Mouse (Mus musculus) c-Kit-positive CD71-negative TER-119-negative erythroid progenitor cells, embryonic 14.5 days (primary cell): ENCODE data around the gene Apoa1.

Experiments used
- DNase-seq: peaks from one replicate; pipeline ENCODE4 v3.0.0-alpha.2; 2013; ENCODE audit warnings: low read depth

The Apoa1 gene

DNA sequence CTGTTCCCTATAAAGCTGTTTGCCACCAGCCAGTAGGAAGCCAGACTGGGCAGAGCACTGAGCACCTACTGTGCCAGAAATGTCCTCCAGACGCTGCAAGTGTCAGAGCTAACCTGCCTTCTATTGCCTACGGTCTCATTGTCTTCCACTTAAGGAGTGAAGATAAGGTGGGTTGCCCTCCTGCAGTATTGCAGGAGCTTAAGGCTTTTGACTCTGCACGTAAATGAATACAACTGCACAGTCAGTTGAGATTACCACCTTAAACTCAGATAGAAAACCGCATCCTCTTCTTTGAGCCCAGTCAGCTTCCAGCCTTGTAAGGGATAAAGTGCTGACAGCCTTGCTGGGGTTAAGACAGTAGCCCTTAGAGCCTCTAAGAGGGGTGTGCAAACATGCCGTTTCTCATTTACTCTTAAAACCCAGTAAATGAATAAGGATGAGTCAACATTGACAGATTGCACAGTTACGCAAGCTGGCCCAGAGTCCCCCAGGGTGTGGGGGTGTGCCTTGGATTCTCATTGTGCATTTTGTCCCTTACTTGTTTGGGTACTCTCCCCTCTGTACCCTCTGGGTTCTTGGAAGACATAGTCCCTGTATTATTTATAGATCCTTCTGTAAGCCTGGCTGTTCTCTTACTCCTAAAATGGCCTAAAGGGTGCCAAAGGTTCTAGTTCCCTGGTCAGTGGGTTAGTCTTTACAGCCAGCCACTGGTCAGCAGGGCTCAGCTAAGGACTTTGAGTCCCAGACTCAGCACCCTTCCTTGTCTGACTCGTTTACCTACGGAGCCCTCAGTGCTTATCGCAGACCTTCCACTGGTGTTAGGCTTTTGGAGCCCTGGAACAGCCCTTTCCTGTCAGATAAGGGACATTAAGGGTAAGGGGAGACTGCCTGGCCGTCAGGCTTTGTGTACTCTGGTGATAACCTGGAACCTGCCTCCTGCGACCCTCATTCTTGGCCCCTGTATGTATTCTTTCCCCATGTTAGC, 12.8 kb upstream of the Apoa1 start:
- DNase-seq: no peak

DNA sequence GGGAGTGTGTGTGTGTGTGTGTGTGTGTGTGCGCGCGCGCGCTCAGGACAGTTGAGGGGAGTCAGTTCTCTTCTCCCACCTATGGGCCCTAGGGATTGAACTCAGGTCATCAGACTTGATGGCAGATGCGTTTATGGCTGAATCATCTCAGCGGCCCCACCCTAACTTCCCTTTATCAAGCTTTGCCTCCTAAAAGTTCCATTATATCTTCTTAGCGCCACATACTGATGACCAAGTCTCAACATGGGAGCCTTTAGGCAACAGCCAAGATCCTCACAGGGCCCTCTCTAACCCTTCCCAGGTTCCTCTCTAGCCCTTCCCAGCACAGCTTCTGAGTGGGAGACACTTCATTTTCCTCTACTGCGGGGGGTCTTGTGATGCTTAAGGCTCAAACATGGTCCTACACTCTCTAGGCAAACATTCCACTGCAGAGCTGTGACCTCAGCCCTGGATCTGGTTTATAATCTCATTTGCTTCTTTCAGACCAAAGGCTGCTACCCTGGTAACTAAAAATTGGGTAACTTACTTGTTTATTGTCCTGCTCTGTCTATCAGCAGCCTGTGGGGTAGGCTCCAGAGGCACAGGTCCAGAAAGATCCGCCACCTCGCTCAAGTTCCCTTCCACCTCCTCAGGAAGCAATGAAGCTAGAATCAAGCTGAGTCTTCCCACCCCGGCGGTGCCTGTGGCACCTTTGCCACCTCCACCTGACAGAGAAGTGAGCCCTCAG, 11.5 kb upstream of the Apoa1 start:
- DNase-seq: no peak

DNA sequence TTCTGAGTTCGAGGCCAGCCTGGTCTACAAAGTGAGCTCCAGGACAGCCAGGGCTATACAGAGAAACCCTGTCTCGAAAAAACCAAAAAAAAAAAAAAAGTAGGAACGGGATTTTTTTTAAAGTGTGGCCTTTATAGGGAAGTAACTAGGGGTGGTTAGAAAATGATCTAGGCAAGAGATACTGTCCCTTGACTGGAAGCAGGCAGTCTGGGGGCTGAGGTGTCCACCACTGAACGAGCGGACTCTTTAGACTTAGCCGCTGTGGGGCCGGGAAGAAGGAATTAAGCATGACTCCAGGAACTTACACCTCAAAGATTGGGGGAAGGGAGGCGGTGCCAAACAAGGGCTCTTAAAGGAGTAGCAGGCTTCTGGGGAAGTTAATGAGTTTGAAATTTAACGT, 10.2 kb upstream of the Apoa1 start:
- DNase-seq: no peak

DNA sequence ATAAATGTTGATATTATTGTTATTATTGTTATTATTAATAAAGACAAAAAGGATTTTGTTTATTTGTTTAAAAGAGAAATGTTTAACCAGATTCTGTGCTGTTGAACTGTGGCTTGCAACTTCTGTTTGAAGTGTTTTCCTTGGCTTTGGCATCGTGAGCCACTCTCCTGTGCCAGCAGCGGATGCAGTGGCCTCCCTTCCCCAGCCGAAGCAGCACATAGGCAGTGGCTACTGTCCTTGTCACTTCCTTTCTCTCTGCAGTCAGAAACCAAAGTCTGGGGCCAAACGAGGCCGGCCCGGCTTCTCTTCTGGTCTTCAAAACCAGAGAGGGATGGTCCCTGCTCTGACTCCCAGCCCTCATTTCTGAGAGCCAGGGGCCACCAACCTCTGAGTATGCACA, 5.3 kb upstream of the Apoa1 start:
- no peak for DNase-seq

DNA sequence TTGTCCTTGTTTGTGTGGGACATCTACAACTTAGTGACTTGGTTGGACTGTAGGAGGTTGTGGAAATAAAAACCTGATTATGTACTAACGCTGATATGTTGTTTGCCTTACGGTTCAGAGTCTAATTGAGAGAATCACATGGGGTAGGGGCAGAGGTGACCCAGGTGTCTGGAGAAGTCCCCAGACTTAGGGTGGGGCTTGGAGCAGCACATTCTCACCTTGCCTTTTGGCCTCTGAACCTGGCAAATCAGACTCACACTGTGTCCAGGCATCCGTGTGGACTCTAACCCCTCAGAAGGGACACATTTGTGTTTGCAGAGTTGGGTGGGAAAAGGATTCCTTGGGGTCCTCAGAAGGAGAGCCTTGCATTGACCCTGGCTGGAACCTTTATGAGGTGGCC, 4.3 kb upstream of the Apoa1 start:
- DNase-seq: no peak

DNA sequence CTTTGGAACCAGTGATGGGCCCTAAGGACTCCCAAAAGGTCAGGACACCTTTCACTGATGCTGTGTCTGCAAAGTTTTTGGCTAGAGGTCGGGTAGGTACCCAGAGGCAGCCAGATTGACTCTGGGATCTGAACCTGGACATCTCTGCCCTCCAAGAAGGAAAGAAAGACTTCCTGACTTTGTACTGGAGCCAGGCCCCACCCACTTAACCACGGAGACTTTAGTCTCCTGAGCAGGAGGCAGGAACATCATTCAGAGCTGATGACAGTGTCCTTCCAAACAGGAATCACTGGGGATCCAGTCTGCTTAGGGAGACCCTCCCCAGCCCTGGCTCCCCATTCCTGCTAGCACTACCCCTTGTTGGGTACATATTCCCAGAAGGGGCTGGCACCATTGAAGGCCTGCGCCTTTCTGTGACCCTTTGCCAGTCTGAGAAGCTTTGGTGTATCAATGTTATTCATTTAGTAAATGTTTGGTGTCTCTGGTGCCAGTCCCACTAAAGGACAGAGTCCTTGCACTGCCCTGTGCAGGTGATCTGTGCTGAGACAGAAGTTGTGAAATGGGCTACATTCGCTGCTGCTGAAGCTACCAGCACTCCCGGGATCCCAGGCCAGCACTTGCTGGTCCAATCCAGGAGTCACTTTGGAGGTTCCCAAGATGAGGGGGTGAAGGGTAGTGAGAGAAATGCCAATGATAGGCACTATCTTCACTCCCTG, 3.3 kb upstream of the Apoa1 start:
- no peak for DNase-seq

DNA sequence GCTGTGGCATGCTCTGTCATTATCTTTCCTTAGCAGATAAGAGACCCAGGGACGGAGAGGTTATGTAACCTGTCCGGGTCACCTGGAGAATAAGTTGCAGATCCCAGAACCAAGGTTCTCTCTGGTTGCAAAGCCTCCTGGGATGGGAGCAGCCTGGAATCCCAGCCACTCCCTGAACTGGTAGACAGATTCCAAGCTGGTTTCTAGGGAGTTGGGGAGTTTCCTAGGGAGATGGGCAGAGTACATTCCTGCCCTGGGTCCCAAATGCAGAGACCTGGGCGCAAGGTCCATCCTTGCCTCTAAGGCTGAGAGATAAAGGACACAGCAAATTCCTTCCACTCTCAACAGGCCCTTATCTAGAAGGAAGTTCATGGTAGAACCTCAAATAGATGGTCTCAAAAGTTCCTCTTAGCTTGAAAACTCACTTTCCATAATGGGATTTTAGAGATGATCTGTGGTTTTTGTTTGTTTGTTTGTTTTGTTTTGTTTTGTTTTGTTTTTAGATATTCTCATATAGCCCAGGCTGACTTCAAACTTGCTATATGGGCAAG, 1.2 kb upstream of the Apoa1 start:
- DNase-seq: no peak

DNA sequence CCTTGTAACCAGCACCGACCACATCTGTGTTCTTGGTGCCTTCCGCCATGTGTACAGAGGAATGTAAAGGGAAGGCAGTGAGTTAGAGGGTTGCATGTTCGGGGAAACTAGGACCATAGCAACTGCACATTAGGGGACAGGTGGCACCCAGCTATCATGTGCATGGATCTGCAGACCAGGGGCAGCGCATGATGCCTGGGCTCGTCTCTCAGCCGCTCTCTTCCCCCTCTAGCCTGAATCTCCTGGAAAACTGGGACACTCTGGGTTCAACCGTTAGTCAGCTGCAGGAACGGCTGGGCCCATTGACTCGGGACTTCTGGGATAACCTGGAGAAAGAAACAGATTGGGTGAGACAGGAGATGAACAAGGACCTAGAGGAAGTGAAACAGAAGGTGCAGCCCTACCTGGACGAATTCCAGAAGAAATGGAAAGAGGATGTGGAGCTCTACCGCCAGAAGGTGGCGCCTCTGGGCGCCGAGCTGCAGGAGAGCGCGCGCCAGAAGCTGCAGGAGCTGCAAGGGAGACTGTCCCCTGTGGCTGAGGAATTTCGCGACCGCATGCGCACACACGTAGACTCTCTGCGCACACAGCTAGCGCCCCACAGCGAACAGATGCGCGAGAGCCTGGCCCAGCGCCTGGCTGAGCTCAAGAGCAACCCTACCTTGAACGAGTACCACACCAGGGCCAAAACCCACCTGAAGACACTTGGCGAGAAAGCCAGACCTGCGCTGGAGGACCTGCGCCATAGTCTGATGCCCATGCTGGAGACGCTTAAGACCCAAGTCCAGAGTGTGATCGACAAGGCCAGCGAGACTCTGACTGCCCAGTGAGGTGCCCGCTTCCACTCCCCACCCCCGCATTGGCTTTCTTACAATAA, 1.4 kb downstream of the Apoa1 start:
- DNase-seq: peak; percentile 65

DNA sequence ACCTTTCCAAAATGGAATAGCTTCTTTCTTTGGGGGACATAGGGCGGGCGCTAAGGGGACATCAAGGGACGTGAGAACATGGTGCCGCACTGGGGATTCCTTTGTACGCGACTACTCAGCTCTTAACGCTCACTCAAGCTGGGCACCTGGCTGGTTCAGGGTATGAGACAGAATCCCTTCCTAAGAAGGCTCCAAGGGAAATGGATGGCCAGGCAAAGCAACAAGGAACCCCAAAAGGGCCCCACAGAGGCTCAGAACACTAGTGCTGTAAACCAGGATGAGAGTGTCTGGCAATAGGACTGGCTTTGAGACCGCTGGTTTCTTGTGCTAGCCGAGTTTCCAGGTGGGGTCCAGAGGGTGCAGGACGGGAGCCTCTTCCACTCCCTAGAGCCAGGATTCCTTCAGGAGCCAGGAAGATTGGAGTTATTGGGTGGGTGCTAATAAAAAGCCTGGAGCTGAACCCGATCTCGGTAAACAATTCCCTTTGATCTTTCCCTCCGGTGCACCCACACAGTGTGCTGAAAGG, 2.1 kb downstream of the Apoa1 start:
- no peak for DNase-seq

DNA sequence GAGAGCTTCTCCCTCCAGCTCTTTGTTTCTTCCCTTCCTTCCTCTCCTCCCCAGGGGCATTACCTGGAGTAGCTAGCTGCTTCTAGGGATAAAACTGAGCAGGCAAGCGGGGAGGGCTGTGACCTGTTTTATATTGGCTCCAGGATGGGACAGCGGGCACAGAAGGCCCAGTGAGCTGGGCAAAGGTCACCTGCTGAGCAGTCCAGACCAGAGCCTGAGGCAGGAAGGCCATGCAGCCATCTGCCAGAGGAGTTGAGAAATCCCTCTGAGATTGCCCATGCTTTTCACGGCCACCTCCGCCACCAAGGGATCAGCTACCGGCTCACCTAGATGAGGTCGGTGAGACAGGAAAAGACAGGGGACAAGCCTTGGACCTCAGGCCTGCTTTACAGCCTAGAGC, 6.8 kb downstream of the Apoa1 start:
- DNase-seq: no peak

DNA sequence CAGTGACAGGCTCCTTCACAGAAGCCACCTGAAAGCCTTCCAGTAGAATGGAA, 7.0 kb downstream of the Apoa1 start, which contains the start of gene Apoc3:
TSS of gene Apoc3 (minus strand) at position 41 of the 53 bp plus-strand sequence.
- DNase-seq: no peak

DNA sequence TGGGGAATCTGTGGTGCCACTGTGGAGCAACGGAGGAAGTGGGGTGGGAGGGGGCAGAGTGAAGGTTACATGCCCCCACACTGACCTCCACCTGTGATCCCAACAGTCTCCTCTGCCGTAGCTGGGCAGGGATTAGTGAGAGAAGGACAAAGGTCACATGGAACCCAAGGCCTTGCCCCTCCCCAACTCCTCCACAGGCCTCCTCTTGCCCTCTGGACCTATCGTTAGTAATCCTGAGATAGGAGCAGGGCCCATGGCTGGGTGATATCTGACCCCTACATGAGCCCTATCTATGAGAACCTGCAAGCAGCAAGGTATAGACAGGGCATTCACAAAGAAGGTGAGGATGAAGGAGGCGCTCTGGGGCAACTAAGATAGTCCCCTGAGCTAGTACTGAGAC, 7.3 kb downstream of the Apoa1 start:
- DNase-seq: no peak

DNA sequence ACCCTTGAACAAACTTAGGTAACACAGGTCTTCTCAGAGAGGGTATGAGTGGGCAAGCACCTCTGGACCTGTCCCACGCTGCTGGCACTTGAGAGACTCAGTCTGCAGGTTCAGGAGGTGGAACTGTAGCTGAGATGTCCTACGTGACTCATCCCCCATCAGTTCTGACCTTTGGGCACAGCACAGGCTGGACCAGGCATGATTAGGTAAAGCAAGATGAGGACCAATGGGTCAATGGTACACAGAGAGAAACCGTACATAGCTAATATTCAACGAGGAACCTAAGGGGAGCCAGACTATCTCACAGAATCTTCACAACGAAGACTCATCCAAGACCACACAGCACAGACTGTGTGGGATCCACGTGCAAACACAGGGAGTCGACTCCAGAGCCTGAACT, 10.5 kb downstream of the Apoa1 start:
- no peak for DNase-seq

DNA sequence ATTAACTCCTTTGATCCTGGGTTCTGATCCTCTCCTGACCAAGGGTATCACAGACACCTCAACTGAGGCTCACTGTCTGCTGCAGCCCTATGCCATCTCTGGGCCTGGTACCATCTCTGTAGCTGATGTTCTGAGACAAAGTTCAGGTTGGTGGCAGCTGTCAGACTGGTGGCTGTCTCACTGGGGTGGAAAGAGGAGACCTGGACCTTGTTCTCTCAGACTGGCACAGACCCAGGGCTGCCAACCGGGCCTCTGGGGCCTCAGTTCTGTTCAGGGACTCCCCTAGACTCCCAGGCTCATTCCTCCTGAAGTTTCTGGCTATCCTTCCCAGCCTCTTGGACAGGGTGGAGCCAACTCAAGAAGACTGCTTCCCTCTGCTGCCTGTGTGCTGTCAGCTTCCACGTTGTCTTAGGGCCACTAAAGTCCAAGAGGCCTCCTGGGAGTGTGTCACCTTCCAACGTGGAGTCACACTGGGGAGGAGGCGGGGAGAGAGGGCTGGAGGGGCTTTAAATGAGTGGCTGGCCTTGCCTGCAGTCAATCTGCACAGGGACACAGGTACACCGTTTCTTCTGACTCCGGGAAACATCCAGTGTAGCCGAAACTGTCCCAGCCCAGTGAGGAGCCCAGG, 12.3 kb downstream of the Apoa1 start, which contains the start of gene Apoa4:
TSS of gene Apoa4 (plus strand) at position 171 of the 628 bp plus-strand sequence.
- no peak for DNase-seq

DNA sequence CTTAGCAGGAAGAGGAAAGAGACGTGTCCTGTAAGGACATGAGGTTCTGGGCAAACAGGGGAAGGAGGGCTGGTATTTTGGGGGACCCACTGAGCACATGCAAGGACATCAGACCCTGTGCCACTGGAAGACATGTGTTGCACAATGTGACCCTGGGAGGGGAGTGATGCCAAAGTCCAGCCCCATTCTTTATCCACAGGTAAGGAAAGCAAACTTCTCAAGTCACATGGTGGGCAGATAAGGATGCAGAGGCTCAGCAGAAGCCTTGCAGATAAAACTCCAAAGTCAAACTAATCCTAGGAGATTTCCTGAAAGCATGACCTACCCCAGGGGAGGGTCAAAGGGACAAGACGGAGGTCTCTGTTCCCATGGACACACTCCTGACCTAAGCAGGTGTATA, 13.4 kb downstream of the Apoa1 start:
- no peak for DNase-seq

DNA sequence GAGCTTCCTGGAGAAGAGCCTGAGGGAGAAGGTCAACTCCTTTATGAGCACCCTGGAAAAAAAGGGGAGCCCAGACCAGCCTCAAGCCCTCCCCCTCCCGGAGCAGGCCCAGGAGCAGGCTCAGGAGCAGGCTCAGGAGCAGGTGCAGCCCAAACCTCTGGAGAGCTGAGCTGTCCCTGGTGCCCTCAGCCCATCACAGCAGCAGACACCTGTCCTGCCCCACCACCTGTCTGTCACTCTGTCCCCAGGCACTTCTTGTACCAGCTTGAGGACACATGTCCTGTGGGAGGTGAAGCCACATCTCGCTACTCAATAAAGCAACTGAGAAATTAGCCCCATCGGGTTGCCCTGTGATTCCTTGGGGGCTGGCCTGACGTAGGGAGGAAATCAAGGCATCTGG, 14.7 kb downstream of the Apoa1 start:
- no peak for DNase-seq

DNA sequence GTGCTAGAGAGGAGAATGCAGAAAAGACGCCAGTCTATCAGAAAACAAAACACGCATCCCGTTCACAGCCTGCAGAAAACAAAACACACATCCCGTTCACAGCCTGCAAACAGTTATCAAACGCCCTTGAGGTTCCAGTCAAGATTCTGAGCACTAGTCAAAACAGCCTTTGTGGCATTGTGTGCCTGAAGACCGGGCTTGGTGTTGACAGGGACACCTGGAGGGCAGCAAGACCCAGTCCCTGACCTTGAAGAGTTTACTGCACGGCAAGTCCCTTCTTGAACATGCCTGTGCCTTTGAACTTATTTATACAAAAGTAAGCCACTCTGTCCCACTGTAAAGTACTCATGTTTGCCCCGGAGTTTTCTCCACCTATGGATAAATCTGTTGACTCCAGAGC, 15.2 kb downstream of the Apoa1 start:
- DNase-seq: no peak

DNA sequence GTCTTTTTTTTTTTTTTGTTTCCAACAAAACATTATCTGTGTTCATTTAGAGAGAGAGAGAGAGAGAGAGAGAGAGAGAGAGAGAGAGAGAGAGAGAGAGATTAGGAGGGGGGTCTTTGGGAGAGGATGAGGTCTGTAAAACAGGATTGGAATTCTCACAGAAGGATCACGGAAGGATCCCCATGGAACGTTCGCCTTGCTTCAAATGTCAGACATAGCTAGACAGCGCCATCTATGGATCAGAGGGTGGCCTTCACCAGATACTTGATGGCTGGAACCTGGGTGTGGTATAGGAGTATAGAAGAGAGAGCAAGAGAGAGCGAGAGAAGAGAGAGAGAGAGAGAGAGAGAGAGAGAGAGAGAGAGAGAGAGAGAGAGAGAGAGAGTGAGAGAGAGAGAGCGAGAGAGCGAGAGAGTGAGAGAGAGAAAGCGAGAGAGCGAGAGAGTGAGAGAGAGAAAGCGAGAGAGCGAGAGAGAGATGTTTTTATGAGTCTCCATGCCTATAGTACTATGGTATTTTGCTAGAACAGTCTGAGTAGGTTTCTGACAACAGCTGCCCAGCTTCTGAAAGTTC, 18.5 kb downstream of the Apoa1 start:
- DNase-seq: peak; percentile 72

DNA sequence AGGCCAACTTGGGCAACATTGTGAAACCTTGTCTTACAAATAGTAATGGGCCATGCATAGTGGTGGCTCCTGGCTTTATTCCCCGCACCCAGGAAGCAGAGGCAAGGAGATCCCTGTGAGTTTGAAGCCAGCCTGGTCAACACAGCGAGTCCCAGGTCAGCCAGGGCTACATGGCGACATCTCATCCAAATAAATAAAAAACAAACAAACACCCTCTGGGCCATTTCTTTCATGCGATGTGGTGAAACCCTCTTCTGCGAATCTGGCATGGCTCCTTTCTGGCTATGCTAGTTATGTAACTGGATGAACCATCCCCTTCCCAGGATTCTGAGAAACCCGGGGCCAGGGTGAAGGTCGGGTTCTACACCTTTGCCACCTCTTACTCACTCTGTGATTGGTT, 27.8 kb downstream of the Apoa1 start:
- DNase-seq: no peak

DNA sequence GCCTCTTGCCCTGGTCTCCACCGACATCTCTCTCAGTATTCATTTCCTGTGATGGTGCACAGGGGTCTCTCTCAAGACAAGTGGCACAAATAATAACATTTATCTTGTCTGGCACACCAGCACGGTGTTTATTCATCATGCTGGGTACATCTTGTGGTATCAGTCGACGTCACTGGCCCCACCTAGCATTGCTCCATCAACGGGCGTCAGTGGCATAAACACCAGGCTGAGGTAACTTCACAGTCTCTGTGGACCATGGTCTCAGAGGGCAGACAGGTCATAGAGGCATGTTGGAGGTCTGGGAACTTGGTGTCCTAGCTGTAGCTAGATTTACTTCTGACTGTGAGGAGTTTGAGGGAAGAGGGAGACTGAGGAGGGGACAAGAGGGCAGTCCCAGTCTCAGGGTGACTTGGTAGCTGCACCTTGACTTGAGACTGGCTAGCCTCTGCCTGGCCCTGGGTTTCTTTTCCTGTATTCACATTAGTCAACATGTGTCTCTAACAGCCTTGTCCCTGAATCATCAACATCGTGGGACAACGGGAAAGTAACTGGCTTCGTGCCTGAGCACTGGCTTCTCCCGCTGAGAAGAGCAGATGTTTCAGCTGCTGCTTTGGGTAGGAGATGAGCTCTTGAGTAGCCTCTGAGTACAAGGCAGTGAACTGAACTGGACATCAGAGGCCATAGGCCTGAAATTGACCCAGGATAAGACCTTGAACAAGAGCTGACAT, 28.4 kb downstream of the Apoa1 start:
- no peak for DNase-seq
